Mouse (Mus musculus): ENCODE measurements at regions not wholly inside any gene's neighbourhood (a gene's known extent, or its start where the extent isn't known, plus 50 kb on each side); places are given as distances from the start of the nearest gene placed in this dataset.

- no peak for DNase-seq (ENCODE audit: low read depth, low spot score)
Measured at GRCm38 (mm10) chr13:79057424-79057823, 857.9 kb upstream of the Nr2f1 start.

GRCm38 (mm10) chr13:79054481-79054880 is 854.9 kb upstream of the Nr2f1 start:
- no peak for DNase-seq (ENCODE audit: low read depth, low spot score)

- DNase-seq (ENCODE audit: low read depth, low spot score), result no peak
Measured at GRCm38 (mm10) chr13:79053428-79053827, 853.9 kb upstream of the Nr2f1 start.

- no peak for DNase-seq (ENCODE audit: low read depth, low spot score)
Measured at GRCm38 (mm10) chr13:79047240-79047639, 847.7 kb upstream of the Nr2f1 start.

- DNase-seq (ENCODE audit: low read depth, low spot score), result no peak
Measured at GRCm38 (mm10) chr13:79044657-79045056, 845.1 kb upstream of the Nr2f1 start.

- DNase-seq (ENCODE audit: low read depth, low spot score), result no peak
Measured at GRCm38 (mm10) chr13:79037883-79038282, 838.3 kb upstream of the Nr2f1 start.

- no peak for DNase-seq (ENCODE audit: low read depth, low spot score)
Measured at GRCm38 (mm10) chr13:79035276-79035675, 835.7 kb upstream of the Nr2f1 start.

GRCm38 (mm10) chr13:79029974-79030373 is 830.4 kb upstream of the Nr2f1 start:
- DNase-seq (ENCODE audit: low read depth, low spot score), result no peak

- DNase-seq (ENCODE audit: low read depth, low spot score), result peak; percentile 6
Measured at GRCm38 (mm10) chr13:79027877-79028760, 828.6 kb upstream of the Nr2f1 start.

GRCm38 (mm10) chr13:79025645-79026044 is 826.1 kb upstream of the Nr2f1 start:
- no peak for DNase-seq (ENCODE audit: low read depth, low spot score)

GRCm38 (mm10) chr13:79018051-79018450 is 818.5 kb upstream of the Nr2f1 start:
- DNase-seq (ENCODE audit: low read depth, low spot score), result no peak

GRCm38 (mm10) chr13:79003313-79003712 is 803.8 kb upstream of the Nr2f1 start:
- no peak for DNase-seq (ENCODE audit: low read depth, low spot score)

GRCm38 (mm10) chr13:78998855-78999254 is 799.3 kb upstream of the Nr2f1 start:
- no peak for DNase-seq (ENCODE audit: low read depth, low spot score)

- DNase-seq (ENCODE audit: low read depth, low spot score), result no peak
Measured at GRCm38 (mm10) chr13:78992326-78992725, 792.8 kb upstream of the Nr2f1 start.

GRCm38 (mm10) chr13:78985921-78986320 is 786.4 kb upstream of the Nr2f1 start:
- DNase-seq (ENCODE audit: low read depth, low spot score), result no peak

- no peak for DNase-seq (ENCODE audit: low read depth, low spot score)
Measured at GRCm38 (mm10) chr13:78977224-78977780, 777.7 kb upstream of the Nr2f1 start.

- DNase-seq (ENCODE audit: low read depth, low spot score), result no peak
Measured at GRCm38 (mm10) chr13:78938351-78938741, 738.8 kb upstream of the Nr2f1 start.

GRCm38 (mm10) chr13:78937389-78938350 is 738.1 kb upstream of the Nr2f1 start:
- no peak for DNase-seq (ENCODE audit: low read depth, low spot score)

GRCm38 (mm10) chr13:78935990-78936650 is 736.6 kb upstream of the Nr2f1 start:
- DNase-seq (ENCODE audit: low read depth, low spot score), result no peak

GRCm38 (mm10) chr13:78928347-78928746 is 728.8 kb upstream of the Nr2f1 start:
- DNase-seq (ENCODE audit: low read depth, low spot score), result no peak

- no peak for DNase-seq (ENCODE audit: low read depth, low spot score)
Measured at GRCm38 (mm10) chr13:78920802-78921201, 721.2 kb upstream of the Nr2f1 start.
